Mouse (Mus musculus) spleen, adult 2 months (tissue): ENCODE results near the gene Derl2. TPM values are rescaled to one million over a fixed set of nuclear protein-coding genes. Genes with fewer than 3 reads are reported as not detected.

Source experiments
- DNase-seq, 2 experiments: peaks; one replicate each; pipeline versions ENCODE4 v3.0.0 to v3.0.0-alpha.2; 2012 to 2021; ENCODE audit warnings: low spot score in 2 of 2, low read depth in 1 of 2
- H3K27ac ChIP-seq: fragments of 200-500 bp; 2 replicates; pipeline ENCODE4 v1.5.1; 2012; ENCODE audit warnings: low read length, inconsistent platforms; ENCODE audit not compliant: insufficient read depth
- H3K27me3 ChIP-seq: fragments of 200-500 bp; 2 replicates; pipeline ENCODE4 v1.6.1; 2012; ENCODE audit warnings: mild to moderate bottlenecking, moderate library complexity, low read length, inconsistent platforms; ENCODE audit not compliant: control insufficient read depth, insufficient read depth
- H3K36me3 ChIP-seq: fragments of 200-500 bp; 2 replicates; pipeline ENCODE4 v1.6.1; 2012; ENCODE audit warnings: mild to moderate bottlenecking, low read length, inconsistent platforms; ENCODE audit not compliant: control insufficient read depth, insufficient read depth
- H3K4me1 ChIP-seq: fragments of 200-500 bp; 2 replicates; pipeline ENCODE4 v1.6.1; 2011; ENCODE audit warnings: inconsistent platforms; ENCODE audit not compliant: control insufficient read depth, insufficient read depth, insufficient read length
- H3K4me3 ChIP-seq: fragments of 200-500 bp; 2 replicates; pipeline ENCODE4 v1.5.1; 2011; ENCODE audit warnings: mild to moderate bottlenecking, inconsistent platforms; ENCODE audit not compliant: insufficient read depth, insufficient read length; ENCODE audit errors: extremely low read depth
- CTCF ChIP-seq: fragments of 200-500 bp; IDR thresholded peaks from 2 replicates; pipeline ENCODE4 v1.5.1; 2011; ENCODE audit warnings: mild to moderate bottlenecking, inconsistent platforms; ENCODE audit not compliant: insufficient read depth, insufficient read length, insufficient replicate concordance; ENCODE audit errors: extremely low read depth
- POLR2A ChIP-seq: fragments of 200-500 bp; IDR thresholded peaks from 2 replicates; pipeline ENCODE4 v1.6.1; 2011; ENCODE audit warnings: low read depth, low read length, inconsistent platforms
- WGBS: fragments of 180-500 bp; shearing (Covaris S2); methylation state at CpG from one replicate; pipeline ENCODE4 v1.1.7; 2018; 5-methylcytosine and 5-hydroxymethylcytosine counted together
- polyA plus RNA-seq: library from polyadenylated mRNA; depleted of rRNA; stranded (reverse); fragments of >200 nt; gene quantifications from 2 replicates; pipeline ENCODE4 v1.2.3, GENCODE M21; 2012

Derl2 gene
- polyA plus RNA-seq, 1 experiment: 5.2 TPM

DNA sequence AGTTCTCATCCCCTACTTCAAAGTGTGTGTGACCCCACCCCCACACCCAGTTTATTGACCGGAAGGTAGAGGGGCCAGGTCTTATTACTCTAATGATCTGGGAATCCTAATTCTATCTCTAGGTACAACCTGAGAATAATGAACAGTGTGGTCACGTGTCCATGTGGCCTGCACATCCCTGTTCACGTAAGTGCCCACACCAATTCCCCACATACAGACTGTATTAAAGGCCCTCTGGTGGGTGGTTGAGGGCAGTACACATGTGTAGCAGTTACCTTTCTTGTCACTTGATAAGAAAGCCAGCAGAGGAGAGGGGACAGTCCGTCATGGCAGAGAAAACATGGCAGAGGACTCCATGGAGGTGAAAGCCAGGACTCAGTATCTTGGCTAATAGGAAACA lies 45.7 kb downstream of the Derl2 start:
- TF ChIP-seq POLR2A (no peak), CTCF (no peak)
- WGBS: 84% methylated on average over 4 of the region's 4 CpGs
- DNase-seq: no peak
- H3K27me3 ChIP-seq: no peaks in the 10 kb centered on the region
- no peak overlapping the region for H3K27ac ChIP-seq
- no peaks in the 10 kb centered on the region; the same call in 1 of the 2 replicates for H3K4me1 ChIP-seq
- H3K4me3 ChIP-seq: no peak overlapping the region
- peaks cover 26% of the 10 kb centered on the region for H3K36me3 ChIP-seq

DNA sequence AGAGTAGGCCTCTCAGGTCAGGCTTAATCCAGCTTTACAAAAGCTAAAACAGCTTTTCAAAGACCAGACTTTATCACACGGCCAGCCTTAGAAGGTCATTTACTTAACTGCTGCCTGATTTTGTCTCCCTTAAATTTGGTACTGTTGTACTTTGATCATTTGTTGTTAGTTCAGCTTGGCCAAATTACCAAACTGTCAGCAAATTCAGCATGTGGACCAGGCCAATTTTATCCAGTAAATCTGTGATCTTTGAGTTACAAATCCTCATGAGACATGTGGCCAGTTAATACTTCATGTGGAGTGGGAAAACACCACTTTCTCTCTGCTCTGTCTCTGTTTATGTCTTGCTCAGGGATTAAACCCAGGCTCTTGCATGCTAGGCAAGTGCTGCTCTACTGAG lies 47.1 kb downstream of the Derl2 start:
- TF ChIP-seq CTCF: no peak
- no peak for TF ChIP-seq POLR2A
- Histone ChIP-seq H3K4me1 (peaks cover 2% of the 10 kb centered on the region; the same call in 1 of the 2 replicates), H3K36me3 (peaks cover 17% of the 10 kb centered on the region), H3K27ac (no peak overlapping the region), H3K4me3 (no peak overlapping the region), H3K27me3 (no peaks in the 10 kb centered on the region)
- DNase-seq: no peak
- WGBS: 98% methylated on average over 1 of the region's 1 CpGs

DNA sequence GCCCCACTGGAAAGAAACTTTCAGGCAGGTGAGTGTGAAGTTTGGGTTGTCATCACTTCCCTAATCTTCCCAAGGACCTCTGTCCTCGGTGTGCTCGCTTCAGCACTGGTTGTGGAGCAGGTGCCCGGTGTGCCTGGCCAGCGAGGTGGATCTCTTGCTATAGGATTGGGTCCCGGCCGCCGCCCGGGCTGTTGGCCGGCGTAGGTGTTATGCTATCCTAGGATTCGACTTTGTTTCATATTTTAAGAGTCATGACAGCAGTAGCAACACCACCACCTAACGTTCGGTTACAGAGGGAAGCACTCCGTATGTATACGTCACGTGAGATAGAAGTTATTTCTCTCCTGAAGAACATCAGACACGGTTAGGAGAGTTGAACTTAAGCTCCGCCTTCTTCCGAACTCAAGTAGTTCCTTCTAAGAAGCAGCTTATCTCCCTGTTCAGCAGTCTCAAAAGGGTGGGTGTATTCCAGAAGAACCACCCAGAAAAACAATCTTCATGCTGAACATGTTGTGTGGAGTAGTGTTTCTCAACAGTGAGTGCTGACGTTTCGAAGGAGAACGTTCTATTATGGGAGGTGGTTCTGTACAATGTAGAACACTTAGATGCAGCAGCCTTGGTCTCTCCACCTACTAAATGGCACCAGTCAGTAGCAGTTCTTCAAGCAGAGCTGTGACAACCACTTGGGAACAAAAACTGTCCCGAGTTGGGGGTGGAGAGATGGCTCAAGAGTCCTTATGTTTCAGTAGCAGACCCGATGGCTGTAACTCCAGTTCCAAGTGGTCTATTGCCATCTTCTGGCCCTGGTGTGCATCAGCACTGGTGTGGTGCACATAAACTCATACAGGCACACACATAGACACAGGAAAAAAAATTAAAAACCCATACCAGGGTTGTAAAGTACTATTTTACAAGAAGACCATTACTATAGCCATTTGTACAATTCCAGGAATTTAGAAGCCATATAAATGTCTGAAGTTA lies 48.8 kb downstream of the Derl2 start:
- H3K36me3 ChIP-seq: peaks cover 8% of the 10 kb centered on the region
- WGBS: 12% methylated on average over 24 of the region's 24 CpGs
- peak overlapping the region; percentile 87 for H3K27ac ChIP-seq
- H3K4me3 ChIP-seq: peak overlapping the region; percentile 71
- peaks cover 2% of the 10 kb centered on the region; the same call in 1 of the 2 replicates for H3K4me1 ChIP-seq
- H3K27me3 ChIP-seq: no peaks in the 10 kb centered on the region
- TF ChIP-seq CTCF (no peak), POLR2A (no peak)
- peak in 1 of 2 experiments; percentile 52 for DNase-seq

DNA sequence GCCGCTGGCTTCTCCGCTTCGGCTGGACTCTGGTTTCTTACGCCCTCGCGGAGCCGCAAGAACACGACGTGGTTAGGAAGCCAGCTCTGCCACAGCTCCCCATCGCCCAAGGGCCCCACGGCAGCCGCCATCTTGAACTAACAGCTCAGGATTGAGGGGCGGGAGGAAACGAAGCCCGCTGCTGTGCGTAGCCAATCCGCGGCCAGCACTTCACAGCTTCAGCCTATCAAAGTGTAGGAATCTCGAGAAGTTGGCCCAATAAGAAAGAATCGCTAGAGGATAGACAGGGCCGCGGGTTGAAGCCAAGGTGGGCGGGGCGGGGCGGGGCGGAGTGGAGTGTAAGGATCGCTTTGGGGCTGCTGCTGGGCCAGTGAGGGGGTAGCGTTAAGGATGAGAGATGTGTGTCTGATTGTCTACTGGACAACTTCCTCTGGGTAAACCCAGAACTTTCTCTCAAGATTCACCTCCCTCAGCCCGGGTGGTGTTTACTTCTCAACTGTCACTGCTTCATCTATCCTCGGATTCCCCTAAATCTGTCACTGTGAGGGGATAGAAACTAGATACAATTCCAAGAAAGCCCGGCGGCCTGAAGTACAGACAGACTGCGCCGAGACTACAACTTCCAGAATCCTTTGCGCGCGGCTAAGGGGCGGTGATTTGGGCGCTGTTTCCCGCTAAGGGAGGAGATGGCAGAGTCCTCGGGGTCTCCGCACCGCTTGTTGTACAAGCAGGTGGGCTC lies 49.7 kb downstream of the Derl2 start, which contains the start of the genes Nup88 and Rpain:
Gene Nup88 (minus strand): TSS at position 153 of the 739 bp plus-strand sequence.
Gene Rpain (plus strand): TSS at position 393 of the 739 bp plus-strand sequence.
- peak within 1 kb of the TSS; percentile 87 for H3K27ac ChIP-seq
- no peaks in the 10 kb centered on the region for H3K27me3 ChIP-seq
- WGBS: 0% methylated on average over 43 of the region's 43 CpGs
- H3K4me1 ChIP-seq: peaks cover 2% of the 10 kb centered on the region; the same call in 1 of the 2 replicates
- TF ChIP-seq CTCF (no peak), POLR2A (peak; percentile 84)
- DNase-seq: peak; percentile 91 to 95
- H3K36me3 ChIP-seq: peaks cover 7% of the 10 kb centered on the region
- H3K4me3 ChIP-seq: peak within 1 kb of the TSS; percentile 92

DNA sequence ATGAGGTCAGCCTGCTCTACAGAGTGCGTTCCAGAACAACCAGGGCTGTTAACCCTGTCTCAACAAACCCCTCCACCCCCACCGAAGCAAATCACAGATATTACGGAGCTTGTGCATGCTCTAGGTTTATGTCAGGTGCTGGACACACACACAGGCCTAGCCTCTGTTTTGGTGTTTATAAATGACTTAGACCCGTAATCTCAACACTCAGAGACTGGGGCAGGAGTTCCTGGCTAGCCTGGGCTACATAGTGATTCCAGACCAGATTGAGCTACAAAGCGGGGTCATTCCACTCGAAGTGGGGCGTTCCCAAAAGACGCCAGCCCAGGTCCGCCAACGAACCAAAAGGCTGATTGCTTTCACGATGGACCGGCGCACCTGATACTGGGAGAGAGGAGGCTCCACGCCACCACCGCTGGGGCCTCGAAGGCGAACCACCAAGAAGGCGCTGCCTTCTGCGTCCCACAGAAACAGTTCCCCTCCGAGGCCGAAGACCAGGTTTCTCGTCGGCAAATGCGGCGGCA lies 50.3 kb downstream of the Derl2 start:
- Histone ChIP-seq H3K4me3 (peak overlapping the region; percentile 92), H3K27ac (peak overlapping the region; percentile 63), H3K27me3 (no peaks in the 10 kb centered on the region), H3K36me3 (peaks cover 9% of the 10 kb centered on the region), H3K4me1 (peaks cover 2% of the 10 kb centered on the region; the same call in 1 of the 2 replicates)
- no peak for DNase-seq
- TF ChIP-seq CTCF (no peak), POLR2A (no peak)
- under 1% methylated on average over 25 of the region's 25 CpGs for WGBS

DNA sequence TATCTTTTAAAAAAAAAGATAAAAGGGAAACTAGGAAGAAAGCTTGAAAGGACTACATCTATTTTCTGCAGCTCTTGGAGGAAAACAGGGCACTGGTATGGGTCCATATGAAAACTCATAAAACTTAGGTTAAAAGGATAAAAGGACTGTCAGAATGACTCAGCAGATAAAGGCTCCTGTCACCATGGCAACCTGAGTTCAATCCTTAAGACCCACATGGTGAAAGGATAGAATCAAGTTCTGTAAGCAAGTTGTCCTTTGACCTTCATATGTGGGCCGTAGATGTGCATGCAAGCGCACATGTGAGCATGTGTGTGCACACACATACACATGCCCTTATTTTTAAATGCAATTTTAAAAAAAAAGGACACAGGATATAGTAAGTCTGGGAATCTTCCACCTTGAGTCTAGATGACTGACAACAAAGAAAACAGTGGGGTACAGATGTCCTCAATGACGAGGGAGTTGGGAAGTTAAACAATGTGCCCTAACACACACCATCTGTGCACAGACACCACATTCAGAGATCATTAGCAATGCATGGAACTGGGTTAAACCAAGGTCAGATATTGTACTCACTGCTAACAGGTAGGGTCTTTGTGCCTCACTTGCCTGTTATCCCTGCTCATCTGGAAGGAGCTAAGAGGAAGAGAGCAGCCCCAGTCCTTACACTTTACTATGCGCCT lies 55.3 kb downstream of the Derl2 start:
- Histone ChIP-seq H3K4me1 (peaks cover 2% of the 10 kb centered on the region; the same call in 1 of the 2 replicates), H3K36me3 (peaks cover 30% of the 10 kb centered on the region), H3K27ac (no peak overlapping the region), H3K27me3 (no peaks in the 10 kb centered on the region), H3K4me3 (no peak overlapping the region)
- no peak for DNase-seq
- WGBS: 88% methylated on average over 4 of the region's 4 CpGs
- no peak for TF ChIP-seq POLR2A
- TF ChIP-seq CTCF: no peak
